Mouse (Mus musculus): ENCODE data around the gene Trh. TPM values are rescaled to one million over a fixed set of nuclear protein-coding genes. Genes with fewer than 3 reads are reported as not detected.

The Trh gene
- not detected for total RNA-seq (2021)

GRCm38 (mm10) chr6:92244591-92244990 lies at the start of gene Trh:
Trh (minus strand) TSS chr6:92244650.
- DNase-seq, result no peak

GRCm38 (mm10) chr6:92290826-92291225 lies 46.4 kb upstream of the Trh start:
- no peak for DNase-seq

- DNase-seq, result no peak
Observed at GRCm38 (mm10) chr6:92286889-92287288, 42.4 kb upstream of the Trh start.

- peak; percentile 77 for DNase-seq
Observed at GRCm38 (mm10) chr6:92286258-92286888, 41.9 kb upstream of the Trh start.

GRCm38 (mm10) chr6:92285559-92285958 lies 41.1 kb upstream of the Trh start:
- DNase-seq, result no peak

GRCm38 (mm10) chr6:92277179-92277578 lies 32.7 kb upstream of the Trh start:
- no peak for DNase-seq

- no peak for DNase-seq
Observed at GRCm38 (mm10) chr6:92273652-92274322, 29.3 kb upstream of the Trh start.

GRCm38 (mm10) chr6:92272601-92273000 lies 28.2 kb upstream of the Trh start:
- DNase-seq, result no peak

- peak; percentile 80 for DNase-seq
Observed at GRCm38 (mm10) chr6:92269019-92269418, 24.6 kb upstream of the Trh start.

GRCm38 (mm10) chr6:92268001-92268400 lies 23.6 kb upstream of the Trh start:
- DNase-seq, result no peak

- DNase-seq, result no peak
Observed at GRCm38 (mm10) chr6:92261162-92261843, 16.9 kb upstream of the Trh start.

- no peak for DNase-seq
Observed at GRCm38 (mm10) chr6:92255346-92255745, 10.9 kb upstream of the Trh start.

- no peak for DNase-seq
Observed at GRCm38 (mm10) chr6:92253253-92253870, 8.9 kb upstream of the Trh start.

- no peak for DNase-seq
Observed at GRCm38 (mm10) chr6:92247215-92247919, 2.9 kb upstream of the Trh start.

- no peak for DNase-seq
Observed at GRCm38 (mm10) chr6:92246335-92246734, 1.9 kb upstream of the Trh start.

- peak; percentile 55 for DNase-seq
Observed at GRCm38 (mm10) chr6:92241178-92241906, 3.1 kb downstream of the Trh start.

- DNase-seq, result no peak
Observed at GRCm38 (mm10) chr6:92235036-92235435, 9.4 kb downstream of the Trh start.

- DNase-seq, result no peak
Observed at GRCm38 (mm10) chr6:92231762-92232161, 12.7 kb downstream of the Trh start.

- no peak for DNase-seq
Observed at GRCm38 (mm10) chr6:92231356-92231755, 13.1 kb downstream of the Trh start.

GRCm38 (mm10) chr6:92229586-92229985 lies 14.9 kb downstream of the Trh start:
- DNase-seq, result no peak

- no peak for DNase-seq
Observed at GRCm38 (mm10) chr6:92229103-92229502, 15.3 kb downstream of the Trh start.

- DNase-seq, result no peak
Observed at GRCm38 (mm10) chr6:92224981-92225380, 19.5 kb downstream of the Trh start.

Measured in heart, postnatal 4 days (tissue).